Mouse (Mus musculus) monocyte, adult 5-6 weeks (primary cell): ENCODE measurements around the gene Gm6993. TPM values are rescaled to one million over a fixed set of nuclear protein-coding genes. Genes with fewer than 3 reads are reported as not detected.

ENCODE experiments used
- total RNA-seq: library from RNA; stranded (forward); fragments of 200-1000, 200-491, 200-594 nt; gene quantifications from 3 replicates; pipeline ENCODE4 v1.2.3, GENCODE M21; 2017

Gm6993 gene
- total RNA-seq, 1 experiment from 2014 or later: not detected

Other genes with a start within 250 kb of the Gm6993 start
- gene Fam110c, start 166.9 kb upstream of the Gm6993 start, total RNA-seq: 0.11 to 0.67 TPM (median 0.19 TPM) in 3 replicates
- 0.86 to 1.1 TPM (median 1.1 TPM) in 3 replicates for gene Lamb1, start 24.5 kb downstream of the Gm6993 start, total RNA-seq
- gene Dld, start 110.7 kb downstream of the Gm6993 start, total RNA-seq: 97.1 to 130 TPM (median 127 TPM) in 3 replicates
- gene Slc26a3, start 150.1 kb downstream of the Gm6993 start, total RNA-seq: 3.9 TPM in 1 of 3 replicates, not detected in the others